Mouse (Mus musculus) kidney, postnatal 0 days (tissue): ENCODE results near the gene Sipa1l3. TPM values are rescaled to one million over a fixed set of nuclear protein-coding genes. Genes with fewer than 3 reads are reported as not detected.

ENCODE experiments used
- ATAC-seq: fragments of 200-750 bp; cut with Nextera tagmentation; replicated peaks from 2 replicates; pipeline ENCODE4 v1.8.0; 2017; ENCODE audit warnings: low read depth, moderate number of reproducible peaks, moderate TSS enrichment, moderate library complexity; ENCODE audit not compliant: low FRiP score
- DNase-seq: peaks from one replicate; pipeline ENCODE4 v3.0.0-alpha.2; 2016; ENCODE audit warnings: low spot score
- H3K27ac ChIP-seq: fragments of 300-500 bp; sonication (generic); 2 replicates; pipeline ENCODE4 v1.5.1; 2014; ENCODE audit warnings: mild to moderate bottlenecking
- H3K27me3 ChIP-seq: fragments of 300-500 bp; sonication (generic); 2 replicates; pipeline ENCODE4 v1.6.1; 2014; ENCODE audit warnings: low read length, mixed read lengths; ENCODE audit not compliant: insufficient read depth
- H3K36me3 ChIP-seq: fragments of 300-500 bp; sonication (generic); 2 replicates; pipeline ENCODE4 v1.6.1; 2014; ENCODE audit warnings: low read length, mixed read lengths; ENCODE audit not compliant: insufficient read depth
- H3K4me1 ChIP-seq: fragments of 300-500 bp; sonication (generic); replicated peaks from 2 replicates; pipeline ENCODE4 v1.6.1; 2014; ENCODE audit warnings: antibody characterized with exemption, low read length, mixed read lengths; ENCODE audit not compliant: insufficient read depth
- H3K4me2 ChIP-seq: fragments of 300-500 bp; sonication (generic); 2 replicates; pipeline ENCODE4 v1.6.1; 2014; ENCODE audit warnings: mild to moderate bottlenecking, low read length, moderate library complexity, mixed read lengths
- H3K4me3 ChIP-seq: fragments of 300-500 bp; sonication (generic); replicated peaks from 2 replicates; pipeline ENCODE4 v1.5.1; 2014; ENCODE audit warnings: low read depth, low read length
- H3K9ac ChIP-seq: fragments of 300-500 bp; sonication (generic); 2 replicates; pipeline ENCODE4 v1.6.1; 2014; ENCODE audit warnings: low read depth, low read length
- H3K9me3 ChIP-seq: fragments of 300-500 bp; sonication (generic); replicated peaks from 2 replicates; pipeline ENCODE4 v1.6.1; 2016; ENCODE audit warnings: low read length, inconsistent platforms, mixed read lengths
- CTCF ChIP-seq: IDR thresholded peaks from 2 replicates; pipeline ENCODE4 v1.5.1; 2016; ENCODE audit warnings: antibody characterized with exemption, low read depth, mild to moderate bottlenecking, moderate library complexity
- WGBS: fragments of 180-500 bp; shearing (Covaris S2); extraction: QIAGEN DNeasy Blood & Tissue Kit; methylation state at CpG from one replicate; pipeline ENCODE4 v1.1.7; 2014; 5-methylcytosine and 5-hydroxymethylcytosine counted together
- polyA plus RNA-seq: library from polyadenylated mRNA; unstranded; fragments of >200 nt; fragmentation: Nextera tagmentation; extraction: Ambion mirVana; gene quantifications from 2 replicates; pipeline ENCODE4 v1.2.1, GENCODE M21; 2015

The Sipa1l3 gene
- polyA plus RNA-seq, 1 experiment from 2014 or later, result 8.3 TPM

GRCm38 (mm10) chr7:29296998-29297397 is 221.4 kb downstream of the Sipa1l3 start:
- DNase-seq (peak; percentile 91), ATAC-seq (peak; percentile 55)
- H3K4me1 ChIP-seq, result peaks cover 14% of the 10 kb centered on the region
- H3K36me3 ChIP-seq, result no peaks in the 10 kb centered on the region
- no peaks in the 10 kb centered on the region for H3K27me3 ChIP-seq
- no peak overlapping the region for H3K27ac ChIP-seq
- H3K9ac ChIP-seq, result no peak overlapping the region
- TF ChIP-seq CTCF, result peak; percentile 84
- H3K9me3 ChIP-seq, result no peaks in the 10 kb centered on the region
- 14% methylated on average over 10 of the region's 10 CpGs for WGBS
- no peak overlapping the region for H3K4me2 ChIP-seq
- no peak overlapping the region for H3K4me3 ChIP-seq

- H3K4me3 ChIP-seq, result no peak overlapping the region
- no peak for ATAC-seq
- no peak overlapping the region for H3K9ac ChIP-seq
- no peaks in the 10 kb centered on the region for H3K27me3 ChIP-seq
- no peaks in the 10 kb centered on the region for H3K9me3 ChIP-seq
- H3K27ac ChIP-seq, result no peak overlapping the region
- peaks cover 18% of the 10 kb centered on the region for H3K4me1 ChIP-seq
- no peaks in the 10 kb centered on the region for H3K36me3 ChIP-seq
- H3K4me2 ChIP-seq, result no peak overlapping the region
- 77% methylated on average over 22 of the region's 24 CpGs for WGBS
- DNase-seq, result no peak
- no peak for TF ChIP-seq CTCF
Measured at GRCm38 (mm10) chr7:29295861-29296647, 222.4 kb downstream of the Sipa1l3 start.

DNA sequence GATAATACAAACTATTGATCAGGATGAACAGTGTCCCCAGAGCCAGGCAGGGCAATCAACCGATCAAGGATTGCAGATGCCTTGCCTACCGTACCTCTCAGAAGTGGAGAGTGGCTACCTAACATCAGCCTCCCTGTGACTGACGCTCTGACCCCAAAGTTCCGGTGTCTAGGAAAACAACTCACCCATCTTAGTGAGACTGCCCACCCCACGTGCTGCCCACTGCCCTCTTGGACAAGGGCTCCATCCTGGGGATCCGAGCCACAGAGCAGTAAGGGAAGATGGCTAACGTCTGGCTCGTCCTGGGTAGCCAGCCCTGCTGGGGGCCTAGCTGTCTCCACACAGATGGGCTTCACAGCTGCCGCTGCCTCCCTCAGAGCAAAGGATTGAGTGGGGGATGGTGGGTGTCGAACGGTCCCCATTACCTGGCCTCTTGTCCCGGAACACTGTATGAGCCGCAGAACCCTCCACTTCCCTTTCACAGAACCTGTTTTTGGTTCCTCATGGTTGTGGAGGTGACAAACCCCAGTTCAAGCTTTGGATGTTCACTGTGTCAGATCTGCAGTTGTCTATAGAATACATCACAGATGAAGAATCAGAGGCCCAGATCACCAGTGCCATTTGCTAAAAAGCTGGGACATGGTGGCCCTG is 224.2 kb downstream of the Sipa1l3 start:
- Histone ChIP-seq H3K9me3 (no peaks in the 10 kb centered on the region), H3K36me3 (no peaks in the 10 kb centered on the region), H3K4me3 (no peak overlapping the region), H3K4me1 (peaks cover 23% of the 10 kb centered on the region), H3K4me2 (no peak overlapping the region), H3K27me3 (no peaks in the 10 kb centered on the region), H3K27ac (no peak overlapping the region), H3K9ac (no peak overlapping the region)
- 70% methylated on average over 13 of the region's 13 CpGs for WGBS
- no peak for DNase-seq
- TF ChIP-seq CTCF, result no peak
- no peak for ATAC-seq

DNA sequence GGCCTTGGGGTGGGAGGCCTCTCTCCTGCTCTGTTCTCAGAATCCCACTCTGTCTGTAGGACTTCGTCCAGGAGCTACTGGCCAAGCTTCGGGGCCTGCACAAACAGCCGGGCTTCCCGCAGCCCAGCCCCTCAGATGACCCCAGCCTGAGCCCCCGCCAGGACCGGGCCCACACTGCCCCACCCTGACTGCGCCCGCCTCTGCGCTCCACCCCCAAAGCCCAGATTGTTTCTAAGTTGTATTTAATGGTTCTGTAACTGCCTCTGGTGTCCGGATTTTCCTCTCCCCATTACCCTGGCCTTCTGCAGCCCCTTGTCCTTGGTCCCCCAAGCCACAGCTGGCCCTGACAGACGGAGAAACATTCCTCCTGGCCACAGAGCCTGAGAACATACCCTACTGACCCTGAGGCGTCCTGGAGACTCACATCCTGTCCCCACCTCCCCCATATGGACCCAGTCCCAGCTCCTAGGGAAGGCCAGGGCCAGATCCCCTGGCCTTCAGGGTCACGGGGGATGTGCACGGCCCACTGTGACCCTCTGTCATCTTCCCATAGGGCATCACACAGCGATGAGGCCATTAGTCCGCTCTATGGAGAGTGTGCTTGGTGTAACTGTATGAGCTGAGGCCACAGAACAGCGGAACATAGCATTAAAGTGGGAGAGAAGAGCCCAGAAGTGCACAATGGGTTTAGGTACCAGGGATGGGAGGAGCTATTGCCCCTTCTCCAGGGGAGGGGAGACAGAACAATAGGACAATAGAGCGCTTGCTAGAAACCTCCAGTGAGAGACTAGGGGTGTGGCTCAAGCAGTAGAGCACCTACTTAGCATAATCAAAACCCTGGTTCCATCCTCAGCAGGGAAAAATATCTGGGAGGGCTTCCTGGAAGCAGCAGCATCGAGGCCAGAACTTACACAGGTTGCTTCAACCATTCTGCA is 225.0 kb downstream of the Sipa1l3 start:
- Histone ChIP-seq H3K4me2 (no peak overlapping the region), H3K4me1 (peaks cover 26% of the 10 kb centered on the region), H3K36me3 (no peaks in the 10 kb centered on the region), H3K4me3 (no peak overlapping the region), H3K9ac (no peak overlapping the region), H3K9me3 (no peaks in the 10 kb centered on the region), H3K27ac (peak overlapping the region; percentile 77), H3K27me3 (no peaks in the 10 kb centered on the region)
- DNase-seq (peak; percentile 74), ATAC-seq (peak; percentile 33; the same call in 1 of the 2 replicates)
- TF ChIP-seq CTCF, result no peak
- 31% methylated on average over 19 of the region's 19 CpGs for WGBS

- TF ChIP-seq CTCF, result no peak
- DNase-seq (no peak), ATAC-seq (no peak)
- Histone ChIP-seq H3K4me3 (no peak overlapping the region), H3K36me3 (no peaks in the 10 kb centered on the region), H3K27ac (peak overlapping the region; percentile 77), H3K27me3 (no peaks in the 10 kb centered on the region), H3K9ac (no peak overlapping the region), H3K4me2 (no peak overlapping the region), H3K9me3 (no peaks in the 10 kb centered on the region), H3K4me1 (peaks cover 26% of the 10 kb centered on the region)
- WGBS, result 25% methylated on average over 8 of the region's 8 CpGs
Measured at GRCm38 (mm10) chr7:29292458-29293098, 225.9 kb downstream of the Sipa1l3 start.
